Mouse (Mus musculus): ENCODE measurements around the gene Arsb. TPM values are rescaled to one million over a fixed set of nuclear protein-coding genes. Genes with fewer than 3 reads are reported as not detected.
"Not testable (repeated sequence)": the region's sequence is repeated elsewhere in the genome, so short reads cannot be mapped to it uniquely, and the experiment has no call there.

The Arsb gene
- polyA plus RNA-seq, 1 experiment from 2014 or later = 15.8 TPM

- H3K9ac ChIP-seq (replicated peaks; ENCODE audit: low read depth, low read length); ATAC-seq (ENCODE audit: insufficient number of reproducible peaks, insufficient read depth, low FRiP score, low read depth); H3K4me2 ChIP-seq (replicated peaks; ENCODE audit: low read depth, low read length); H3K36me3 ChIP-seq (ENCODE audit: control insufficient read depth, insufficient read depth, low read length); H3K27me3 ChIP-seq (ENCODE audit: control insufficient read depth, insufficient read depth, low read length); H3K9me3 ChIP-seq (ENCODE audit: control insufficient read depth, low read depth, low read length); H3K27ac ChIP-seq (ENCODE audit: low read length); H3K4me3 ChIP-seq (ENCODE audit: low read depth, low read length); H3K4me1 ChIP-seq (ENCODE audit: control insufficient read depth, insufficient read depth, low read length): not testable (repeated sequence)
- 88% methylated on average over 8 of the region's 8 CpGs for WGBS
Measured at GRCm38 (mm10) chr13:93985750-93986149, 214.3 kb downstream of the Arsb start.

DNA sequence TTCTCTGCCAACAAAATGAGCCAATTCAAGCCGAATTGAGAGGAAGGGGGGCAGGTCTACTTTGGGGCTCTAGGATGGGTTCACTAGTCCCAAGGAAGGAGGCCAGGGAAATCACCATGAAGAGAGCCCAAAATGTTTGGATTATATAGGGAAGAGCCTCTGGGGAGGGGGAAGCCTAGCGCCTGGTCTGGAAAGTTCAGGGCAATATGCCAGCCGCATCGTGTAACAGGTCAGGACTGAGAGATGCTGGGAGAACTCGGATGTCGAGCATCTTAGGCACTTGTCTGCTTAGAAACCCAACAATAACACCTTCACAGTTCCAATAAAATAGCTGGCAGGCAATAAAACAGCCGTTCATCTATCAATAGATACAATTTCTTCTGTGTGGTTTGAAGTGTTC lies 216.2 kb downstream of the Arsb start:
- no peak overlapping the region for H3K27ac ChIP-seq (ENCODE audit: low read length)
- WGBS = 66% methylated on average over 7 of the region's 7 CpGs

DNA sequence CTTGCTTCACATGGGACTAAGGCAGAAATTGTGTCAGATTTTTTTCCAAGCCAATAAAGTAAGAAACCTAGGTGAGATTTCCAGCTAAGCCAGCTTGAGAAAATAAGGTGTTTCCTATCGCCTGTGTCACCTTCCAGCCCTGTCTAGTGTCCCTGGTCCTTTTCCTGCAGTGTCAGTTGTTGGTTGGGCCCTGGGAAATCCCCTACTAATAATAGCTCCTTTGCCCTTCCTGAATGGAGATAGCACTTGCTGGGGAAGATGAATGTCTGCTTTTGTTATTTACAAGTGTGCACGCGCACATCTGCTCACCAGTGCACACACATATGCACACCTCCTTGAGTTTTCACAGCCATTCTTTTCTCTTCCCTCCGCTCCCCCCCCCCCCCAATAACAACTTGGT lies 217.8 kb downstream of the Arsb start:
- no peaks in the 10 kb centered on the region for H3K9me3 ChIP-seq (ENCODE audit: control insufficient read depth, low read depth, low read length)
- H3K27ac ChIP-seq (ENCODE audit: low read length) = no peak overlapping the region
- no peak overlapping the region for H3K4me3 ChIP-seq (ENCODE audit: low read depth, low read length)
- no peaks in the 10 kb centered on the region for H3K4me1 ChIP-seq (ENCODE audit: control insufficient read depth, insufficient read depth, low read length)
- H3K36me3 ChIP-seq (ENCODE audit: control insufficient read depth, insufficient read depth, low read length) = no peaks in the 10 kb centered on the region
- no peaks in the 10 kb centered on the region for H3K27me3 ChIP-seq (ENCODE audit: control insufficient read depth, insufficient read depth, low read length)
- no peak overlapping the region for H3K4me2 ChIP-seq (replicated peaks; ENCODE audit: low read depth, low read length)
- no peak overlapping the region for H3K9ac ChIP-seq (replicated peaks; ENCODE audit: low read depth, low read length)
- ATAC-seq (ENCODE audit: insufficient number of reproducible peaks, insufficient read depth, low FRiP score, low read depth) = no peak
- WGBS = 70% methylated on average over 4 of the region's 4 CpGs

More for the DNA sequence above, 216.2 kb downstream of the Arsb start:
- no peak for ATAC-seq (ENCODE audit: insufficient number of reproducible peaks, insufficient read depth, low FRiP score, low read depth)
- H3K27me3 ChIP-seq (ENCODE audit: control insufficient read depth, insufficient read depth, low read length) = no peaks in the 10 kb centered on the region
- H3K9ac ChIP-seq (replicated peaks; ENCODE audit: low read depth, low read length) = no peak overlapping the region
- no peaks in the 10 kb centered on the region for H3K9me3 ChIP-seq (ENCODE audit: control insufficient read depth, low read depth, low read length)
- H3K4me2 ChIP-seq (replicated peaks; ENCODE audit: low read depth, low read length) = no peak overlapping the region
- no peaks in the 10 kb centered on the region for H3K4me1 ChIP-seq (ENCODE audit: control insufficient read depth, insufficient read depth, low read length)
- no peaks in the 10 kb centered on the region for H3K36me3 ChIP-seq (ENCODE audit: control insufficient read depth, insufficient read depth, low read length)
- no peak overlapping the region for H3K4me3 ChIP-seq (ENCODE audit: low read depth, low read length)

DNA sequence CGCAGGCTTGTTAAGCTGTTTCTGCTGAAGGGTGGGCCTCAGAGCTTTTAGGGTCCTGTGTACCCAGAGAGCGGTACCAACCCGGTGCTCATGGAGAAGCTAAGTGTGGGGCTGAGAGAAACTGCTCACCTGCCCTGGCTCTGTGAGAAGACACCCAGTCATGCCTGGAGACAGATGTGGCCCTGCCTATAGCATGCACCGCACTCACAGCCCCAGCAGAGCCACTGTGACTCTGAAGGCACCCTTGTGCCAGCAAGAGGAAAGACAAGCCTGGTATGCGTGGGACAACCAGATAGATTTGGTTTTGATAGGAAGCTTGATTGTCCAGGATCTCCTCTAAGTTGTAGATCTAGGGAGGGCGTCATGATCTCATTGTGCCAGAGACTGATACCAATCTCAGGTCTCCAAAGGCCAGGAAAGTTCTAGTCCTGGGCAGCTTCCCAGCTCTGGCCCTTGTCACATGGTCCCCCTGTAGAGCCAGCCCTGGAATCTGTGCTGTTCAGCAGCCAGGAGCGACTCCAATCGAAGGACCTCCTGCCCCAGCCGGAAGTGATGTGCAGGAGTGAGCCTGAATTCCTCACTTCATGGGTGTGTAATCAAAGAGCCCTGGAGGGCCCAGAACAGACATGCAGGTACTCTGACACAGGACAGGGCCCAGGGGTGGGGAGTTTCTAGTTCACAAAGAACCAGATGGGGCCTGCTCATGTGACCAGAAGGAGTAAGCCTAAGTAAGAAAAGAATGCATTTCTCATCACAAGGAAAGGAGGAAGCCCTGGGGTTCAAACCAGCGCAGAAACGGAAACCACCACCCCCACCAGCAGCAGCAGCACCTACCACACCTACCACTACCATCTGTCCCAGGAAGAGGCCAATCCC lies 218.5 kb downstream of the Arsb start:
- WGBS = 80% methylated on average over 11 of the region's 11 CpGs
- no peak for ATAC-seq (ENCODE audit: insufficient number of reproducible peaks, insufficient read depth, low FRiP score, low read depth)
- no peak overlapping the region for H3K27ac ChIP-seq (ENCODE audit: low read length)

DNA sequence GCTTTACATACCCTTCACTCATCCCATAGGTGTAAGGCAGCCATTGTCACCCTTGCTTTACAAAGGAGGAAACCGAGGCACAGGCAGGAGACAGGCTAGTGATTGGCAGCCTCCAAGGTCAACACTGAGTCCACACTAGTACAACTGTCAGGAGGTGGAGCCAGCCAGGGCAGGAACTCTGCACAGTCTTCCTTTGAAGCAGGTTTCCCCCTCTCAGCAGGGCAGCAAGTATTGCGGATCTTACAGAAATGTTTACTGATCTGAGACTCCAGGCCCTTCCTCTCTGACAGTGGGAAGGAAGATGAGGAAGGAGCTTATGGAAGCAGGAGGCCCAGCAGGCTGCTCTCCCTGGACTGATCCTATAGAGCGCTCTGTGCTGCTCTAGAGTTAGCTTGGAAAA lies 219.4 kb downstream of the Arsb start:
- H3K27ac ChIP-seq (ENCODE audit: low read length) = no peak overlapping the region; the same call in 1 of the 2 replicates
- WGBS = 70% methylated on average over 3 of the region's 3 CpGs
- no peaks in the 10 kb centered on the region for H3K4me1 ChIP-seq (ENCODE audit: control insufficient read depth, insufficient read depth, low read length)
- no peaks in the 10 kb centered on the region for H3K27me3 ChIP-seq (ENCODE audit: control insufficient read depth, insufficient read depth, low read length)
- no peak overlapping the region for H3K9ac ChIP-seq (replicated peaks; ENCODE audit: low read depth, low read length)
- H3K36me3 ChIP-seq (ENCODE audit: control insufficient read depth, insufficient read depth, low read length) = no peaks in the 10 kb centered on the region
- no peak overlapping the region for H3K4me3 ChIP-seq (ENCODE audit: low read depth, low read length)
- no peak for ATAC-seq (ENCODE audit: insufficient number of reproducible peaks, insufficient read depth, low FRiP score, low read depth)
- no peak overlapping the region for H3K4me2 ChIP-seq (replicated peaks; ENCODE audit: low read depth, low read length)
- no peaks in the 10 kb centered on the region for H3K9me3 ChIP-seq (ENCODE audit: control insufficient read depth, low read depth, low read length)

More for the DNA sequence above, 218.5 kb downstream of the Arsb start:
- no peaks in the 10 kb centered on the region for H3K27me3 ChIP-seq (ENCODE audit: control insufficient read depth, insufficient read depth, low read length)
- H3K36me3 ChIP-seq (ENCODE audit: control insufficient read depth, insufficient read depth, low read length) = no peaks in the 10 kb centered on the region
- H3K4me1 ChIP-seq (ENCODE audit: control insufficient read depth, insufficient read depth, low read length) = no peaks in the 10 kb centered on the region
- H3K9me3 ChIP-seq (ENCODE audit: control insufficient read depth, low read depth, low read length) = no peaks in the 10 kb centered on the region
- no peak overlapping the region for H3K4me3 ChIP-seq (ENCODE audit: low read depth, low read length)
- no peak overlapping the region for H3K4me2 ChIP-seq (replicated peaks; ENCODE audit: low read depth, low read length)
- no peak overlapping the region for H3K9ac ChIP-seq (replicated peaks; ENCODE audit: low read depth, low read length)

- ATAC-seq (ENCODE audit: insufficient number of reproducible peaks, insufficient read depth, low FRiP score, low read depth) = no peak
- no peak overlapping the region for H3K27ac ChIP-seq (ENCODE audit: low read length)
- H3K4me2 ChIP-seq (replicated peaks; ENCODE audit: low read depth, low read length) = no peak overlapping the region
- no peaks in the 10 kb centered on the region for H3K4me1 ChIP-seq (ENCODE audit: control insufficient read depth, insufficient read depth, low read length)
- no peak overlapping the region for H3K4me3 ChIP-seq (ENCODE audit: low read depth, low read length)
- no peaks in the 10 kb centered on the region for H3K9me3 ChIP-seq (ENCODE audit: control insufficient read depth, low read depth, low read length)
- H3K9ac ChIP-seq (replicated peaks; ENCODE audit: low read depth, low read length) = no peak overlapping the region
- H3K27me3 ChIP-seq (ENCODE audit: control insufficient read depth, insufficient read depth, low read length) = no peaks in the 10 kb centered on the region
- 93% methylated on average over 5 of the region's 5 CpGs for WGBS
- H3K36me3 ChIP-seq (ENCODE audit: control insufficient read depth, insufficient read depth, low read length) = no peaks in the 10 kb centered on the region
Measured at GRCm38 (mm10) chr13:93992342-93992882, 221.0 kb downstream of the Arsb start.

Small RNA genes lying within 50 kb of the gene (microRNA-seq; reads per million reads assigned to microRNA genes)
- not detected for gene Gm25534
- not detected for gene Mir5624

Other genes starting within 250 kb of the Arsb start
- 0.10 TPM in 1 of 2 replicates, not detected in the other for gene Bhmt, start 133.7 kb upstream of the Arsb start, polyA plus RNA-seq (2014; fragmentation: Nextera tagmentation; extraction: Ambion mirVana)
- not detected in 2 replicates for gene Bhmt2, start 97.3 kb upstream of the Arsb start, polyA plus RNA-seq (2014; fragmentation: Nextera tagmentation; extraction: Ambion mirVana)
- gene Dmgdh, start 97.2 kb upstream of the Arsb start, polyA plus RNA-seq (2014; fragmentation: Nextera tagmentation; extraction: Ambion mirVana) = not detected in 2 replicates

All from stomach, embryonic 14.5 days (tissue).